Mouse (Mus musculus) bone marrow, adult 2 months (tissue): ENCODE data around the gene Irs3. TPM values are rescaled to one million over a fixed set of nuclear protein-coding genes. Genes with fewer than 3 reads are reported as not detected.

Source experiments
- H3K27ac ChIP-seq: fragments of 200-500 bp; 2 replicates; pipeline ENCODE4 v1.5.1; 2012; ENCODE audit warnings: low read depth, mild to moderate bottlenecking, control low read depth, inconsistent platforms, low read length; ENCODE audit not compliant: control insufficient read depth, poor library complexity, insufficient read depth
- H3K4me1 ChIP-seq: fragments of 200-500 bp; 2 replicates; pipeline ENCODE4 v1.6.1; 2011; ENCODE audit warnings: low read length; ENCODE audit not compliant: control insufficient read depth, insufficient read depth
- H3K4me3 ChIP-seq: fragments of 200-500 bp; replicated peaks from 2 replicates; pipeline ENCODE3; 2011; ENCODE audit warnings: mild to moderate bottlenecking, low read depth, low read length, control low read depth; ENCODE audit not compliant: control insufficient read depth
- CTCF ChIP-seq: fragments of 200-500 bp; IDR thresholded peaks from 2 replicates; pipeline ENCODE4 v1.5.1; 2011; ENCODE audit warnings: low read length, control low read depth; ENCODE audit not compliant: control insufficient read depth, insufficient read depth
- POLR2A ChIP-seq: fragments of 200-500 bp; IDR thresholded peaks from 2 replicates; pipeline ENCODE4 v1.6.1; 2011; ENCODE audit warnings: low read depth, mild to moderate bottlenecking, control low read depth, low read length, borderline replicate concordance; ENCODE audit not compliant: control insufficient read depth
- WGBS: fragments of 180-500 bp; shearing (Covaris S2); methylation state at CpG from one replicate; pipeline ENCODE4 v1.1.7; 2018; 5-methylcytosine and 5-hydroxymethylcytosine counted together
- polyA plus RNA-seq: library from polyadenylated mRNA; stranded (reverse); fragments of >200 nt; gene quantifications from 2 replicates; pipeline ENCODE4 v1.2.4, GENCODE M21; 2011; ENCODE audit warnings: low replicate concordance; ENCODE audit not compliant: missing spikeins, insufficient read depth, insufficient read length

Gene Irs3
- polyA plus RNA-seq, 1 experiment, result not detected

GRCm38 (mm10) chr5:137610056-137610455 lies 35.5 kb downstream of the Irs3 start:
- Histone ChIP-seq H3K4me1 (peaks cover 2% of the 10 kb centered on the region; the same call in 1 of the 2 replicates), H3K4me3 (no peak overlapping the region), H3K27ac (peak overlapping the region; percentile 15; the same call in 1 of the 2 replicates)
- WGBS, result 81% methylated on average over 4 of the region's 4 CpGs
- TF ChIP-seq POLR2A, result no peak
- no peak for TF ChIP-seq CTCF

- Histone ChIP-seq H3K4me1 (peaks cover 2% of the 10 kb centered on the region; the same call in 1 of the 2 replicates), H3K4me3 (no peak overlapping the region), H3K27ac (no peak overlapping the region)
- WGBS, result 68% methylated on average over 3 of the region's 3 CpGs
- TF ChIP-seq POLR2A, result no peak
- TF ChIP-seq CTCF, result no peak
Measured at GRCm38 (mm10) chr5:137609292-137609691, 36.2 kb downstream of the Irs3 start.

GRCm38 (mm10) chr5:137608654-137609190 lies 36.8 kb downstream of the Irs3 start:
- Histone ChIP-seq H3K27ac (peak overlapping the region; percentile 11; the same call in 1 of the 2 replicates), H3K4me1 (peaks cover 2% of the 10 kb centered on the region; the same call in 1 of the 2 replicates), H3K4me3 (no peak overlapping the region)
- WGBS, result 80% methylated on average over 23 of the region's 23 CpGs
- no peak for TF ChIP-seq POLR2A
- TF ChIP-seq CTCF, result no peak

GRCm38 (mm10) chr5:137607860-137608653 lies 37.5 kb downstream of the Irs3 start:
- no peak for TF ChIP-seq CTCF
- TF ChIP-seq POLR2A, result no peak
- H3K4me1 ChIP-seq, result peaks cover 2% of the 10 kb centered on the region; the same call in 1 of the 2 replicates
- H3K27ac ChIP-seq, result no peak overlapping the region
- WGBS, result 81% methylated on average over 26 of the region's 26 CpGs
- no peak overlapping the region for H3K4me3 ChIP-seq

GRCm38 (mm10) chr5:137601365-137601729 lies 44.2 kb downstream of the Irs3 start:
- TF ChIP-seq CTCF (no peak), POLR2A (no peak; the same call in 1 of the 2 replicates)
- WGBS, result under 1% methylated on average over 22 of the region's 22 CpGs
- Histone ChIP-seq H3K4me1 (peaks cover 10% of the 10 kb centered on the region), H3K27ac (peak overlapping the region; percentile 81), H3K4me3 (peak overlapping the region; percentile 62)

GRCm38 (mm10) chr5:137600619-137601364 lies 44.7 kb downstream of the Irs3 start, which contains the start of gene Mospd3:
Gene Mospd3, minus strand, starts transcription at chr5:137601058.
- under 1% methylated on average over 41 of the region's 41 CpGs for WGBS
- peaks cover 10% of the 10 kb centered on the region for H3K4me1 ChIP-seq
- peak within 1 kb of the TSS; percentile 95 for H3K4me3 ChIP-seq
- TF ChIP-seq CTCF (no peak), POLR2A (peak; percentile 72)
- H3K27ac ChIP-seq, result peak within 1 kb of the TSS; percentile 97

GRCm38 (mm10) chr5:137600281-137600618 lies 45.3 kb downstream of the Irs3 start:
- WGBS, result 2% methylated on average over 19 of the region's 19 CpGs
- peak overlapping the region; percentile 61 for H3K27ac ChIP-seq
- H3K4me3 ChIP-seq, result peak overlapping the region; percentile 95
- TF ChIP-seq POLR2A (no peak), CTCF (no peak)
- peaks cover 10% of the 10 kb centered on the region for H3K4me1 ChIP-seq

GRCm38 (mm10) chr5:137599600-137599999 lies 45.9 kb downstream of the Irs3 start:
- Histone ChIP-seq H3K4me3 (peak overlapping the region; percentile 95), H3K4me1 (peaks cover 10% of the 10 kb centered on the region), H3K27ac (no peak overlapping the region)
- TF ChIP-seq POLR2A, result no peak
- TF ChIP-seq CTCF, result no peak
- WGBS, result 28% methylated on average over 9 of the region's 9 CpGs
